Mouse (Mus musculus): Measurements from ENCODE around the gene Rab5b.
A peak's percentile ranks its signal among the peaks of the same experiment; 100 is the strongest.

Rab5b gene

GRCm38 (mm10) chr10:128697072-128697725 lies 1.1 kb upstream of the Rab5b start:
- DNase-seq, result no peak

GRCm38 (mm10) chr10:128695411-128695991 lies 563 bp downstream of the Rab5b start:
- DNase-seq, result no peak

GRCm38 (mm10) chr10:128674469-128675008 lies 21.5 kb downstream of the Rab5b start:
- peak; percentile 39 to 50 for DNase-seq

GRCm38 (mm10) chr10:128673763-128674468 lies 22.1 kb downstream of the Rab5b start, which contains the start of gene Suox:
Gene Suox (minus strand): TSS chr10:128674073.
- DNase-seq, result peak; percentile 80 to 81

GRCm38 (mm10) chr10:128671148-128671547 lies 24.9 kb downstream of the Rab5b start:
- no peak for DNase-seq

- DNase-seq, result peak; percentile 77 to 79
These were observed 27.0 kb downstream of the Rab5b start for GRCm38 (mm10) chr10:128668790-128669672.

GRCm38 (mm10) chr10:128665806-128666205 lies 30.3 kb downstream of the Rab5b start:
- DNase-seq, result no peak

GRCm38 (mm10) chr10:128665307-128665706 lies 30.8 kb downstream of the Rab5b start:
- DNase-seq, result no peak

GRCm38 (mm10) chr10:128664808-128665207 lies 31.3 kb downstream of the Rab5b start:
- no peak for DNase-seq

GRCm38 (mm10) chr10:128663441-128664220 lies 32.4 kb downstream of the Rab5b start:
- no peak for DNase-seq

- no peak for DNase-seq
These were observed 33.6 kb downstream of the Rab5b start for GRCm38 (mm10) chr10:128662465-128662864.

GRCm38 (mm10) chr10:128659490-128659889 lies 36.6 kb downstream of the Rab5b start:
- DNase-seq, result no peak

- no peak for DNase-seq
These were observed 38.2 kb downstream of the Rab5b start for GRCm38 (mm10) chr10:128657844-128658243.

- no peak for DNase-seq
These were observed 39.3 kb downstream of the Rab5b start for GRCm38 (mm10) chr10:128656731-128657130.

GRCm38 (mm10) chr10:128655254-128655653 lies 40.8 kb downstream of the Rab5b start:
- no peak for DNase-seq

- DNase-seq, result no peak
These were observed 42.2 kb downstream of the Rab5b start for GRCm38 (mm10) chr10:128653866-128654265.

GRCm38 (mm10) chr10:128646139-128647089 lies 49.6 kb downstream of the Rab5b start:
- peak in 1 of 2 experiments; percentile 10 for DNase-seq

- peak; percentile 26 to 29 for DNase-seq
These were observed 50.7 kb downstream of the Rab5b start, which contains the start of gene Ikzf4 for GRCm38 (mm10) chr10:128645111-128646011. Gene Ikzf4 (minus strand): TSS chr10:128645991.

GRCm38 (mm10) chr10:128642749-128643148 lies 53.3 kb downstream of the Rab5b start:
- DNase-seq, result no peak

All from B cell, adult 2 months (primary cell).